Mouse (Mus musculus) kidney, adult 2 months (tissue): ENCODE data around the gene Qsox1. TPM values are rescaled to one million over a fixed set of nuclear protein-coding genes. Genes with fewer than 3 reads are reported as not detected.

Experiments
- DNase-seq: peaks from one replicate; pipeline ENCODE4 v3.0.0; 2021
- H3K27ac ChIP-seq: fragments of 200-500 bp; 2 replicates; pipeline ENCODE4 v1.5.1; 2012; ENCODE audit warnings: low read depth, low read length, control low read depth, inconsistent platforms; ENCODE audit not compliant: insufficient read depth
- H3K27me3 ChIP-seq: fragments of 200-500 bp; replicated peaks from 2 replicates; pipeline ENCODE4 v1.6.1; 2012; ENCODE audit warnings: mild to moderate bottlenecking, moderate library complexity, low read length, inconsistent platforms; ENCODE audit not compliant: control insufficient read depth, insufficient read depth
- H3K36me3 ChIP-seq: fragments of 200-500 bp; 2 replicates; pipeline ENCODE4 v1.6.1; 2012; ENCODE audit warnings: mild to moderate bottlenecking, moderate library complexity, low read length, inconsistent platforms; ENCODE audit not compliant: control insufficient read depth, insufficient read depth
- H3K4me1 ChIP-seq: fragments of 200-500 bp; 2 replicates; pipeline ENCODE4 v1.6.1; 2011; ENCODE audit warnings: low read length; ENCODE audit not compliant: control insufficient read depth, insufficient read depth
- H3K4me3 ChIP-seq: fragments of 200-500 bp; 2 replicates; pipeline ENCODE4 v1.5.1; 2011; ENCODE audit warnings: mild to moderate bottlenecking, low read depth, low read length, control low read depth; ENCODE audit not compliant: insufficient read depth
- CTCF ChIP-seq: fragments of 200-500 bp; conservative IDR thresholded peaks from 2 replicates; pipeline ENCODE4 v1.5.1; 2011; ENCODE audit warnings: low read depth, mild to moderate bottlenecking, control low read depth, low read length, moderate library complexity, mixed read lengths; ENCODE audit not compliant: insufficient read depth, insufficient read length
- POLR2A ChIP-seq: fragments of 200-500 bp; IDR thresholded peaks from one replicate; pipeline ENCODE4 v1.6.1; 2011; ENCODE audit warnings: low read depth, low read length, control low read depth
- WGBS: fragments of 180-500 bp; shearing (Covaris S2); methylation state at CpG from one replicate; pipeline ENCODE4 v1.1.7; 2018; 5-methylcytosine and 5-hydroxymethylcytosine counted together
- polyA plus RNA-seq: library from polyadenylated mRNA; depleted of rRNA; stranded (reverse); fragments of >200 nt; gene quantifications from 2 replicates; pipeline ENCODE4 v1.2.3, GENCODE M21; 2012; rRNA removed

Qsox1 gene
- polyA plus RNA-seq, 1 experiment = 30.6 TPM

DNA sequence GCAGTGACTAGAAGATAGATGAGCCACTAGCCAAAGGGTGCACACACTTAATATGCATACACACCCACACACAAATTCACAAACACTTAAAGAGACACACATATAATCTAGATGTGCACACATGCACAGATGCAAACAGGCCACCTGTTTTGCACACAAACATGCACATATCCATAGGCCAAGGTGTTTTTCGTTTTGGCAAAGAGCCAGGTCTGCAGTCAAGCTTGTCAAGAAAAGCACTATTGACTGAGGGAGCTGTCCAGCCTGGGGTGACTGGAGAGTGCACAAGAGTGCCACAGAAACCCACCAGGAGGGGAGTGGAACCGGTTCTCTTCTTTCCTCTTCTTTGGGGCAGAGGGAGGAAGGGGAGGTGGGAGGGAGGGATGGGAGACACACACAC lies 81.5 kb downstream of the Qsox1 start:
- Histone ChIP-seq H3K27ac (no peak overlapping the region), H3K4me1 (no peaks in the 10 kb centered on the region), H3K27me3 (peaks cover 9% of the 10 kb centered on the region), H3K36me3 (no peaks in the 10 kb centered on the region), H3K4me3 (no peak overlapping the region)
- 0% methylated on average over 2 of the region's 2 CpGs for WGBS
- DNase-seq = no peak
- TF ChIP-seq POLR2A (no peak), CTCF (no peak)

DNA sequence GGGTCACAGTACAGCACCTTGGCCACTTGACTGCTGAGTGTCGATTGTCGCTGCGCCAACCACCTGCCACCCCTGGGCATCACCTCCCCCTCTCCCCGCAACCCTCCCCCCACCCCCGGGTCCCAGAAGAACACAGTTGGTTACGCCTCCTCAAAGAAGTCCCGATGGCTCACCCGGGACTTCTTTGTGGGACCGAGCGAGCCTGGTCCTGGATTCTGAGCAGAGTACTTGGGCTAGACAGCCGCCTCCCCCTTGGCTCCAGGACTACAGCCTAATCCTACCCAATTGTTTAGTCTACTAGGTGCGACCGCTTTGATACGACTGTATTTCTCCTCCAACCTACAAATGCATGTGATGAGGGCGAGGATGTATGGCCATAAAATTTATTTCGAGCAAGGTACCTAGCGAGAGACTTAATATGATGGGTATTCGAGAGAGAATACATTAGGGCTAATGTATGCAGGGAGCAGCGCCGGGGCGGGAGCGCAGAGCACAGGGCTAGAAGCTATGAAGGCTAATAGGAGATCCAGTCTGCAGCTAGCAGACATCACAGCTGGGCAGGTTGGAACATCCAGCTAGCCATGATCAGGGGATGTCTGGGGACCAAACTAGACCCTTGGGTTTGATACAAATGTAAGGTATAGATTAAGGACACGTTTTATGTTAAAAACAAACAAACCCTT lies 83.4 kb downstream of the Qsox1 start:
- Histone ChIP-seq H3K36me3 (no peaks in the 10 kb centered on the region), H3K27me3 (peaks cover 9% of the 10 kb centered on the region), H3K4me1 (no peaks in the 10 kb centered on the region), H3K4me3 (no peak overlapping the region), H3K27ac (no peak overlapping the region)
- 4% methylated on average over 23 of the region's 23 CpGs for WGBS
- no peak for DNase-seq
- TF ChIP-seq CTCF (no peak), POLR2A (no peak)

DNA sequence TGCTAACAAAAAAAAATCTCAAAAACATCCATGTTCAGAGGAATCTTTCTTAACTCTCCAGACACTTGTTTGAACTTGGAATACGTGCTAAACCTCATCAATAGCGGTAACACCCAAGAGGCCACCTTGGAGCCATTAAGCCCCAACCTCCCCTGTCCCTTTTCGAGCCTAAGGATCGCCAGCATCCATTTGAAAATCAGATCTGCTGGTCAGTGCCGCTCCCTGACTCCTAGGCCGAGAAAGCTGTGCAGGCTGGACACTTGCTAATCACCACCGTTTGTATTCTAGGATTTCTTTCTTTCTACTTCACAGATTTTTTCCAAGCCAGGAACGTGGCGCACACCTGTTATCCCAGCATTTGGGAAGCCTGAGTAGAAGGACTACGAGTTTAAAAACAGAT lies 84.9 kb downstream of the Qsox1 start:
- Histone ChIP-seq H3K4me3 (no peak overlapping the region), H3K27me3 (peaks cover 6% of the 10 kb centered on the region), H3K4me1 (no peaks in the 10 kb centered on the region), H3K36me3 (no peaks in the 10 kb centered on the region), H3K27ac (no peak overlapping the region)
- no peak for DNase-seq
- WGBS = 17% methylated on average over 10 of the region's 10 CpGs
- TF ChIP-seq CTCF (no peak), POLR2A (no peak)

Other genes with a start within 250 kb of the Qsox1 start
- gene Lhx4, start 61.2 kb downstream of the Qsox1 start, polyA plus RNA-seq = not detected in 2 replicates
- 5.1 and 5.2 TPM in 2 replicates for gene Cep350, start 160.4 kb upstream of the Qsox1 start, polyA plus RNA-seq
- gene Tor1aip2, start 222.5 kb upstream of the Qsox1 start, polyA plus RNA-seq = 84.6 and 85.7 TPM in 2 replicates
- 32.5 and 35.3 TPM in 2 replicates for gene Tor1aip1, start 223.6 kb upstream of the Qsox1 start, polyA plus RNA-seq